Mouse (Mus musculus) ES-Bruce4 (cell line): ENCODE measurements around the gene Sorcs2.

Source experiments
- CTCF ChIP-seq: IDR thresholded peaks from one replicate; pipeline ENCODE4 v1.8.1; 2011; ENCODE audit warnings: low read depth, low read length
- EP300 ChIP-seq: IDR thresholded peaks from 2 replicates; pipeline ENCODE4 v1.6.1; 2011; ENCODE audit warnings: low read depth, low read length; ENCODE audit not compliant: insufficient read depth
- POLR2A ChIP-seq: IDR thresholded peaks from one replicate; pipeline ENCODE4 v1.8.1; 2011; ENCODE audit warnings: low read length; ENCODE audit not compliant: insufficient read depth

DNA sequence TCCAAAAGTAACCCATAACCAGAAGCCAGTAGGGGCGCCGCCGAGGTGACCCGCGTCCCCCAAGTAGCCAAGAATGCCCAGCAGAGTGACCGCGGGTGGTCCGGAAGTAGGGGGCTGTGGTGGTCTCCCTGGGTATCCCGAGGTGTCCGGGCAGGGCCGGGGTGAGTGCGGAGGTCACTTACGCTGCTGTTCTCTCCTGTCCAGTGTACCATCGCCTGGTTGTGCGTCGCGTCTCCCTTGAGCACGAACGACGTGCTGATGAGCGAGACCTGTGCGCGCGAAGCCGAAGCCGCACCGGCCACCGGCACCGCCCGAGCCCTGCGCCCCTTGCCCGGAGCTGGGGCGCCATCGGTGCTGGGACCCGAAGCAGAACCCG is 567 bp downstream of the Sorcs2 start:
- TF ChIP-seq POLR2A = no peak
- TF ChIP-seq CTCF = no peak
- no peak for TF ChIP-seq EP300
